Mouse (Mus musculus) embryo, embryonic 11 days (tissue): ENCODE measurements around the gene Gm10718.
A peak's percentile ranks its signal among the peaks of the same experiment; 100 is the strongest.
"Not testable (repeated sequence)": the region's sequence is repeated elsewhere in the genome, so short reads cannot be mapped to it uniquely, and the experiment has no call there.

ENCODE experiments used
- DNase-seq: peaks from one replicate; pipeline ENCODE4 v3.0.0-alpha.2; 2015

Gene Gm10718

GRCm38 (mm10) chr9:3025653-3026052 lies 2.3 kb downstream of the Gm10718 start:
- DNase-seq: not testable (repeated sequence)

GRCm38 (mm10) chr9:3026136-3026535 lies 2.8 kb downstream of the Gm10718 start:
- DNase-seq: not testable (repeated sequence)

DNA sequence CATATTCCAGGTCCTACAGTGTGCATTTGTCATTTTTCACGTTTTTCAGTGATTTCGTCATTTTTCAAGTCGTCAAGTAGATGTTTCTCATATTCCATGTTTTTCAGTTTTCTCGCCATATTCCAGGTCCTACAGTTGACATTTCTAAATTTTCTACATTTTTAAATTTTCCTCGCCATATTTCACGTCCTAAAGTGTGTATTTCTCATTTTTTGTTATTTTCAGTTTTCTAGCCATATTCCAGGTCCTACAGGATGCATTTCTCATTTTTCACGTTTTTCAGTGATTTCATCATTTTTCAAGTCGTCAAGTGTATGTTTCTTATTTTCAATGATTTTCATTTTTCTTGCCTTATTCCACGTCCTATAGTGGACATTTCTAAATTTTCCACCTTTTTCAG lies 3.4 kb downstream of the Gm10718 start:
- DNase-seq: not testable (repeated sequence)

DNA sequence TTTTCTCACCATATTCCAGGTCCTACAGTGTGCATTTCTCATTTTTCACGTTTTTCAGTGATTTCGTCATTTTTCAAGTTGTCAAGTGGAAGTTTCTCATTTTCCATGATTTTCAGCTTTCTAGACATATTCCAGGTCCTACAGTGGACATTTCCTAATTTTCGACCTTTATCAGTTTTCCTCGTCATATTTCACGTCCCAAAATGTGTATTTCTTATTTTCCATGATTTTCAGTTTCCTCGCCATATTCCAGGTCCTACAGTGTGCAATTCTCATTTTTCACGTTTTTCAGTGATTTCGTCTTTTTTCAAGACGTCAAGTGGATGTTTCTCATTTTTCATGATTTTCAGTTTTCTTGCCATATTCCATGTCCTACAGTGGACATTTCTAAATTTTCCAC lies 3.9 kb downstream of the Gm10718 start:
- DNase-seq: peak; percentile 49

DNA sequence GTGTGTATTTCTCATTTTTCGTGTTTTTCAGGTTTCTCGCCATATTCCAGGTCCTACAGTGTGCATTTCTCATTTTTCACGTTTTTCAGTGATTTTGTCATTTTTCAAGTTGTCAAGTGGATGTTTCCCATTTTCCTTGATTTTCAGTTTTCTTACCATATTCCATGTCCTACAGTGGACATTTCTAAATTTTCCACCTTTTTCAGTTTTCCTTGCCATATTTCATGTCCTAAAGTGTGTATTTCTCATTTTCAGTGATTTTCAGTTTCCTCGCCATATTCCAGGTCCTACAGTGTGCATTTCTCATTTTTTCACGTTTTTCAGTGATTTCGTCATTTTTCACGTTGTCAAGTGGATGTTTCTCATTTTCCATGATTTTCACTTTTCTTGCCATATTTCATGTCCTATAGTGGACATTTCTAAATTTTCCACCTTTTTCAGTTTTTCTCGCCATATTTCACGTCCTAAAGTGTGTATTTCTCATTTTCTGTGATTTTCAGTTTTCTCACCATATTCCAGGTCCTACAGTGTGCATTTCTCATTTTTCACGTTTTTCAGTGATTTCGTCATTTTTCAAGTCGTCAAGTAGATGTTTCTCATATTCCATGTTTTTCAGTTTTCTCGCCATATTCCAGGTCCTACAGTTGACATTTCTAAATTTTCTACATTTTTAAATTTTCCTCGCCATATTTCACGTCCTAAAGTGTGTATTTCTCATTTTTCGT lies 6.1 kb downstream of the Gm10718 start:
- not testable (repeated sequence) for DNase-seq

- peak; percentile 80 for DNase-seq
Measured at GRCm38 (mm10) chr9:3030677-3031318, 7.5 kb downstream of the Gm10718 start.

DNA sequence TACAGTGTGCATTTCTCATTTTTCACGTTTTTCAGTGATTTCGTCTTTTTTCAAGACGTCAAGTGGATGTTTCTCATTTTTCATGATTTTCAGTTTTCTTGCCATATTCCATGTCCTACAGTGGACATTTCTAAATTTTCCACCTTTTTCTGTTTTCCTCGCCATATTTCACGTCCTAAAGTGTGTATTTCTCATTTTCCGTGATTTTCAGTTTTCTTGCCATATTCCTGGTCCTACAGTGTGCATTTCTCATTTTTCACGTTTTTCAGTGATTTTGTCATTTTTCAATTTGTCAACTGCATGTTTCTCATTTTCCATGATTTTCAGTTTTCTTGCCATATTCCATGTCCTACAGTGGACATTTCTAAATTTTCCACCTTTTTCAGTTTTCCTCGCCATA lies 11.0 kb downstream of the Gm10718 start, which contains the start of gene Gm17535:
Gm17535 (plus strand) TSS at position 301 of the 400 bp plus-strand sequence.
- DNase-seq: not testable (repeated sequence)

- DNase-seq: not testable (repeated sequence)
Measured at GRCm38 (mm10) chr9:3036577-3036976, 13.2 kb downstream of the Gm10718 start, which contains the start of gene Gm10715. TSS of gene Gm10715 (plus strand) at chr9:3036877.

GRCm38 (mm10) chr9:3038161-3038560 lies 14.8 kb downstream of the Gm10718 start:
- DNase-seq: peak; percentile 1
